Mouse (Mus musculus): ENCODE data around the gene Gucy1b1. TPM values are rescaled to one million over a fixed set of nuclear protein-coding genes. Genes with fewer than 3 reads are reported as not detected.

Gene Gucy1b1
- total and polyA plus RNA-seq, 3 experiments = 0.22 TPM; not detected in 2

- H3K27me3 ChIP-seq (ENCODE audit: insufficient read depth, low read length) = no peaks in the 10 kb centered on the region
- H3K36me3 ChIP-seq (replicated peaks) = no peaks in the 10 kb centered on the region
- H3K4me1 ChIP-seq (ENCODE audit: insufficient read depth, low read depth, low read length) = no peaks in the 10 kb centered on the region
- ATAC-seq (ENCODE audit: extremely low read depth, insufficient number of reproducible peaks, low FRiP score, poor library complexity, severe bottlenecking) (no peak), DNase-seq (ENCODE audit: low spot score) (no peak)
- no peak overlapping the region for H3K4me3 ChIP-seq (ENCODE audit: low read depth, low read length)
- TF ChIP-seq TAL1 (conservative IDR thresholded peaks at IDR 0.05; ENCODE audit: low read depth, low read length) (no peak), GATA1 (IDR thresholded peaks at IDR 0.05; ENCODE audit: borderline replicate concordance, low read length) (no peak), GATA2 (IDR thresholded peaks at IDR 0.05; ENCODE audit: borderline replicate concordance, low read depth, low read length) (no peak), CTCF (IDR thresholded peaks at IDR 0.05; ENCODE audit: low read depth, low read length) (no peak), POLR2AphosphoS5 (IDR thresholded peaks at IDR 0.05; ENCODE audit: insufficient replicate concordance, low read depth, low read length) (no peak)
- H3K9me3 ChIP-seq (replicated peaks) = no peaks in the 10 kb centered on the region
Observed at GRCm38 (mm10) chr3:81995371-81995770, 79.1 kb downstream of the Gucy1b1 start.

DNA sequence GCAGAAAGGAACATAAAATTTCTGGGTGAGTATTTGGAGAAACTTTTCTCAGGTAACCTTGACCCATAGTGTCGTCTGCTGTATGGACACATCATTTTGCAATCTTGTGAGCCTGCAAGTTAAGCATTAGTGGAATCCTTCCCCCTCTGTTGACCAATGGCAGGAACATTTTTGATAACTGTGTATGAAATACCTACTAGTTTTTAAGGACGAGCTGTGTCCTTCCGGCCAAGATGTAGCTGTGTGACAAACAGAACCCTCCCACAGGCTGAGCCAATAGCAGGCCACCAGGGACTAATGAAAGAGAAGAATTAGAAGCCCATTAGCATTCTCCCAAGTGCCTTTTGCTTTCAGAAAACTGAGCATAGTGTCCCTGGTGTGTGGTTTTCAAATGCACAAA, 84.0 kb downstream of the Gucy1b1 start:
- H3K4me3 ChIP-seq (ENCODE audit: low read depth, low read length) = no peak overlapping the region

DNA sequence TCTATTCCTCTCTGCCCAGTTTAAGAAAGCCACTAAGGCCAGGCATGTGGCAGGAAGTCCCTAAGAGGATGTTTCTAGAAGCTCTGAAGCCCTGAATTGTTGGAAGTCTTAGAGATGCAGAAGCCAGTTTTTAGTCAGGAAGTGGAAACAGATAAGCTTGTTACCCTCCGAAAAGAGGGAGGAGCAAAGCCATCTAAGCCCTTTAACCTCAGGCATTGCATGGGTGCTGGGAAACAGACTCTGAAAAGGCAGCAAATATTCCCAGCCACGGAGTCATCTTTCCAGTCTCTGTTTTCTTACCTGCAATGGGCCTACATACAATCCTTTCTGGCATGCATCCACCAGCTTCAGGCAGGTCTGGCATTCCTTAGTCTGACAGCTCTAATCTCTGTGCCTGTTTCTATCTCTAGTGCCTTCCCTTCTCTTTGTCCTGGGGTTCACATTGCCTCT, 84.8 kb downstream of the Gucy1b1 start:
- DNase-seq (ENCODE audit: low spot score) (no peak), ATAC-seq (ENCODE audit: extremely low read depth, insufficient number of reproducible peaks, low FRiP score, poor library complexity, severe bottlenecking) (no peak)
- H3K4me3 ChIP-seq (ENCODE audit: low read depth, low read length) = no peak overlapping the region
- no peaks in the 10 kb centered on the region for H3K36me3 ChIP-seq (replicated peaks)
- H3K4me1 ChIP-seq (ENCODE audit: insufficient read depth, low read depth, low read length) = no peaks in the 10 kb centered on the region
- H3K27me3 ChIP-seq (ENCODE audit: insufficient read depth, low read length) = no peaks in the 10 kb centered on the region
- no peak for TF ChIP-seq GATA1 (IDR thresholded peaks at IDR 0.05; ENCODE audit: borderline replicate concordance, low read length)
- no peak for TF ChIP-seq TAL1 (conservative IDR thresholded peaks at IDR 0.05; ENCODE audit: low read depth, low read length)
- TF ChIP-seq CTCF (IDR thresholded peaks at IDR 0.05; ENCODE audit: low read depth, low read length) = no peak
- no peak for TF ChIP-seq POLR2AphosphoS5 (IDR thresholded peaks at IDR 0.05; ENCODE audit: insufficient replicate concordance, low read depth, low read length)
- no peak for TF ChIP-seq GATA2 (IDR thresholded peaks at IDR 0.05; ENCODE audit: borderline replicate concordance, low read depth, low read length)
- H3K9me3 ChIP-seq (replicated peaks) = no peaks in the 10 kb centered on the region

More for the DNA sequence above, 84.0 kb downstream of the Gucy1b1 start:
- DNase-seq (ENCODE audit: low spot score) = no peak
- Histone ChIP-seq H3K27me3 (ENCODE audit: insufficient read depth, low read length) (no peaks in the 10 kb centered on the region), H3K36me3 (replicated peaks) (no peaks in the 10 kb centered on the region), H3K9me3 (replicated peaks) (no peaks in the 10 kb centered on the region), H3K4me1 (ENCODE audit: insufficient read depth, low read depth, low read length) (no peaks in the 10 kb centered on the region)
- TF ChIP-seq TAL1 (conservative IDR thresholded peaks at IDR 0.05; ENCODE audit: low read depth, low read length) = no peak
- no peak for TF ChIP-seq GATA1 (IDR thresholded peaks at IDR 0.05; ENCODE audit: borderline replicate concordance, low read length)
- TF ChIP-seq CTCF (IDR thresholded peaks at IDR 0.05; ENCODE audit: low read depth, low read length) = no peak
- TF ChIP-seq GATA2 (IDR thresholded peaks at IDR 0.05; ENCODE audit: borderline replicate concordance, low read depth, low read length) = no peak
- TF ChIP-seq POLR2AphosphoS5 (IDR thresholded peaks at IDR 0.05; ENCODE audit: insufficient replicate concordance, low read depth, low read length) = no peak
- ATAC-seq (ENCODE audit: extremely low read depth, insufficient number of reproducible peaks, low FRiP score, poor library complexity, severe bottlenecking) = no peak

DNA sequence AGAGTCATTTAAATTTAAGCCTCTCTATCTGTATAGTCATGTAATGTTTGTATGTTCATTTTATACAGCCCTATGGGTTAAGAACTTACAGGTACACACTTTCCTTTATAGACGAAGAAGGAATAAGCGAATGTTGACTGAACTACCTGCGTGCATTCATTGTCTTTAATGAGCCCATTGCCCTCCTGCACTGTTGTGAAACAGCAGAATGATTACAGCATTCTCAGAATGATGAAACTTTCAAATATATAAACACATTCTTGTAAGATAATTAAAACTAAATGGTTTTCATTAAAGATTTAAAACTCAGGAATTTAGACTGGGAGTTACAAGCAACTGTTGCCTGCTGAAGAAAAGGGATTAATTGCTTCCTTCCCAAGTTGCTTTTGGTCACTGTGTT, 86.9 kb downstream of the Gucy1b1 start:
- H3K36me3 ChIP-seq (replicated peaks) = no peaks in the 10 kb centered on the region
- no peak overlapping the region for H3K4me3 ChIP-seq (ENCODE audit: low read depth, low read length)
- no peaks in the 10 kb centered on the region for H3K9me3 ChIP-seq (replicated peaks)
- DNase-seq (ENCODE audit: low spot score) (no peak), ATAC-seq (ENCODE audit: extremely low read depth, insufficient number of reproducible peaks, low FRiP score, poor library complexity, severe bottlenecking) (no peak)
- TF ChIP-seq POLR2AphosphoS5 (IDR thresholded peaks at IDR 0.05; ENCODE audit: insufficient replicate concordance, low read depth, low read length) (no peak), GATA2 (IDR thresholded peaks at IDR 0.05; ENCODE audit: borderline replicate concordance, low read depth, low read length) (no peak), CTCF (IDR thresholded peaks at IDR 0.05; ENCODE audit: low read depth, low read length) (no peak), TAL1 (conservative IDR thresholded peaks at IDR 0.05; ENCODE audit: low read depth, low read length) (no peak), GATA1 (IDR thresholded peaks at IDR 0.05; ENCODE audit: borderline replicate concordance, low read length) (no peak)
- H3K4me1 ChIP-seq (ENCODE audit: insufficient read depth, low read depth, low read length) = no peaks in the 10 kb centered on the region
- H3K27me3 ChIP-seq (ENCODE audit: insufficient read depth, low read length) = no peaks in the 10 kb centered on the region

GRCm38 (mm10) chr3:81986103-81986502, 88.4 kb downstream of the Gucy1b1 start:
- Histone ChIP-seq H3K4me3 (ENCODE audit: low read depth, low read length) (no peak overlapping the region), H3K9me3 (replicated peaks) (no peaks in the 10 kb centered on the region), H3K4me1 (ENCODE audit: insufficient read depth, low read depth, low read length) (no peaks in the 10 kb centered on the region), H3K27me3 (ENCODE audit: insufficient read depth, low read length) (no peaks in the 10 kb centered on the region), H3K36me3 (replicated peaks) (no peaks in the 10 kb centered on the region)
- no peak for DNase-seq (ENCODE audit: low spot score)
- TF ChIP-seq GATA1 (IDR thresholded peaks at IDR 0.05; ENCODE audit: borderline replicate concordance, low read length) = no peak
- no peak for TF ChIP-seq POLR2AphosphoS5 (IDR thresholded peaks at IDR 0.05; ENCODE audit: insufficient replicate concordance, low read depth, low read length)
- TF ChIP-seq TAL1 (conservative IDR thresholded peaks at IDR 0.05; ENCODE audit: low read depth, low read length) = no peak
- no peak for TF ChIP-seq CTCF (IDR thresholded peaks at IDR 0.05; ENCODE audit: low read depth, low read length)
- TF ChIP-seq GATA2 (IDR thresholded peaks at IDR 0.05; ENCODE audit: borderline replicate concordance, low read depth, low read length) = no peak
- ATAC-seq (ENCODE audit: extremely low read depth, insufficient number of reproducible peaks, low FRiP score, poor library complexity, severe bottlenecking) = no peak

DNA sequence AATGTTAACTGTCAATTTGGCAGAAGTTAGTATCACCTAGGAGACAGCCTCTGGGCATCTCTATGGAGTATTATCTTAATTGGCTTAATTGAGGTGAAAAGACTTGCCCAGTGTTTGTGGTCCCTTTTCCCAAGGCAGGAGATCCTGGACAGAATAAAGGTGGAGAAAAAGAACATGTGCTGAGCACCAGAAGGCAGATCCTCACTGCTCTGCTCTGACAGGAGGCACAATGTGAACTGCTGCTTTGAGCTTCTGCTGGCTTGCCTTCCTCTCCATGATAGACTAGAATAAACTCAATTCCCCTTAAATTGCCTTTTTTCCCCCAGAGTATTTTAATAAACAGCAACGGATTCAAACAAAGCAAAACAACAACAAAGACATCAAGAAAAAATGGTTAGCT, 89.4 kb downstream of the Gucy1b1 start:
- Histone ChIP-seq H3K4me3 (ENCODE audit: low read depth, low read length) (no peak overlapping the region), H3K9me3 (replicated peaks) (no peaks in the 10 kb centered on the region), H3K36me3 (replicated peaks) (no peaks in the 10 kb centered on the region), H3K4me1 (ENCODE audit: insufficient read depth, low read depth, low read length) (no peaks in the 10 kb centered on the region), H3K27me3 (ENCODE audit: insufficient read depth, low read length) (no peaks in the 10 kb centered on the region)
- ATAC-seq (ENCODE audit: extremely low read depth, insufficient number of reproducible peaks, low FRiP score, poor library complexity, severe bottlenecking) (no peak), DNase-seq (ENCODE audit: low spot score) (no peak)
- TF ChIP-seq POLR2AphosphoS5 (IDR thresholded peaks at IDR 0.05; ENCODE audit: insufficient replicate concordance, low read depth, low read length) (no peak), GATA1 (IDR thresholded peaks at IDR 0.05; ENCODE audit: borderline replicate concordance, low read length) (no peak), TAL1 (conservative IDR thresholded peaks at IDR 0.05; ENCODE audit: low read depth, low read length) (no peak), CTCF (IDR thresholded peaks at IDR 0.05; ENCODE audit: low read depth, low read length) (no peak), GATA2 (IDR thresholded peaks at IDR 0.05; ENCODE audit: borderline replicate concordance, low read depth, low read length) (no peak)
